Mouse (Mus musculus) midbrain, embryonic 12.5 days (tissue): ENCODE results near the gene Ufc1. TPM values are rescaled to one million over a fixed set of nuclear protein-coding genes. Genes with fewer than 3 reads are reported as not detected.
A peak's percentile ranks its signal among the peaks of the same experiment; 100 is the strongest.
"Not testable (repeated sequence)": the region's sequence is repeated elsewhere in the genome, so short reads cannot be mapped to it uniquely, and the experiment has no call there.

Source experiments
- ATAC-seq: fragments of 200-750 bp; cut with Nextera tagmentation; 2 replicates; pipeline ENCODE4 v1.8.0; 2017; ENCODE audit warnings: low read depth, moderate TSS enrichment, moderate library complexity; ENCODE audit not compliant: low FRiP score
- H3K27ac ChIP-seq: fragments of 300-500 bp; sonication (generic); replicated peaks from 2 replicates; pipeline ENCODE4 v1.5.1; 2016; ENCODE audit warnings: mild to moderate bottlenecking
- H3K27me3 ChIP-seq: fragments of 300-500 bp; sonication (generic); 2 replicates; pipeline ENCODE4 v1.6.1; 2016; ENCODE audit warnings: mild to moderate bottlenecking
- H3K36me3 ChIP-seq: fragments of 300-500 bp; sonication (generic); 2 replicates; pipeline ENCODE4 v1.6.1; 2016
- H3K4me1 ChIP-seq: fragments of 300-500 bp; sonication (generic); 2 replicates; pipeline ENCODE4 v1.6.1; 2016
- H3K4me2 ChIP-seq: fragments of 300-500 bp; sonication (generic); replicated peaks from 2 replicates; pipeline ENCODE4 v1.6.1; 2016; ENCODE audit warnings: mild to moderate bottlenecking, moderate library complexity
- H3K4me3 ChIP-seq: fragments of 300-500 bp; sonication (generic); 2 replicates; pipeline ENCODE4 v1.5.1; 2016; ENCODE audit warnings: mild to moderate bottlenecking
- H3K9ac ChIP-seq: fragments of 300-500 bp; sonication (generic); replicated peaks from 2 replicates; pipeline ENCODE4 v1.6.1; 2016; ENCODE audit warnings: mild to moderate bottlenecking, moderate library complexity
- H3K9me3 ChIP-seq: fragments of 300-500 bp; sonication (generic); 2 replicates; pipeline ENCODE4 v1.6.1; 2016; ENCODE audit warnings: mild to moderate bottlenecking
- WGBS: fragments of 180-500 bp; shearing (Covaris S2); methylation state at CpG from one replicate; pipeline ENCODE4 v1.1.7; 2016; 5-methylcytosine and 5-hydroxymethylcytosine counted together
- polyA plus RNA-seq: library from polyadenylated mRNA; unstranded; fragments of >200 nt; fragmentation: Nextera tagmentation; extraction: Ambion mirVana; gene quantifications from 2 replicates; pipeline ENCODE4 v1.2.1, GENCODE M21; 2016

The Ufc1 gene
- polyA plus RNA-seq, 1 experiment from 2014 or later = 106 TPM

GRCm38 (mm10) chr1:171321415-171321814, 26.6 kb upstream of the Ufc1 start:
- Histone ChIP-seq H3K9me3 (no peaks in the 10 kb centered on the region), H3K36me3 (no peaks in the 10 kb centered on the region), H3K9ac (no peak overlapping the region), H3K27me3 (no peaks in the 10 kb centered on the region), H3K4me3 (no peak overlapping the region), H3K27ac (no peak overlapping the region), H3K4me2 (no peak overlapping the region), H3K4me1 (no peaks in the 10 kb centered on the region)
- no peak for ATAC-seq

GRCm38 (mm10) chr1:171320151-171320550, 25.3 kb upstream of the Ufc1 start:
- no peak overlapping the region for H3K9ac ChIP-seq
- 14% methylated on average over 5 of the region's 5 CpGs for WGBS
- no peak for ATAC-seq

GRCm38 (mm10) chr1:171319748-171320147, 24.9 kb upstream of the Ufc1 start:
- Histone ChIP-seq H3K4me2 (no peak overlapping the region), H3K27me3 (no peaks in the 10 kb centered on the region), H3K9me3 (no peaks in the 10 kb centered on the region), H3K4me3 (no peak overlapping the region), H3K9ac (no peak overlapping the region), H3K36me3 (no peaks in the 10 kb centered on the region), H3K4me1 (no peaks in the 10 kb centered on the region), H3K27ac (no peak overlapping the region)
- no peak for ATAC-seq
- WGBS = 13% methylated on average over 7 of the region's 7 CpGs

More at GRCm38 (mm10) chr1:171320151-171320550, 25.3 kb upstream of the Ufc1 start:
- no peak overlapping the region for H3K4me2 ChIP-seq
- H3K27ac ChIP-seq = no peak overlapping the region
- H3K4me1 ChIP-seq = no peaks in the 10 kb centered on the region
- H3K27me3 ChIP-seq = no peaks in the 10 kb centered on the region
- no peaks in the 10 kb centered on the region for H3K36me3 ChIP-seq
- no peak overlapping the region for H3K4me3 ChIP-seq
- H3K9me3 ChIP-seq = no peaks in the 10 kb centered on the region

GRCm38 (mm10) chr1:171309321-171309720, 14.5 kb upstream of the Ufc1 start:
- 73% methylated on average over 2 of the region's 2 CpGs for WGBS
- H3K9ac ChIP-seq = no peak overlapping the region
- no peaks in the 10 kb centered on the region for H3K36me3 ChIP-seq
- H3K27me3 ChIP-seq = 0 out of 2 replicates have a peak, but pooled peaks cover 4% of the 10 kb centered on the region
- H3K27ac ChIP-seq = no peak overlapping the region
- no peaks in the 10 kb centered on the region for H3K9me3 ChIP-seq
- no peak overlapping the region for H3K4me2 ChIP-seq
- no peak for ATAC-seq
- no peaks in the 10 kb centered on the region for H3K4me1 ChIP-seq
- H3K4me3 ChIP-seq = no peak overlapping the region

- not testable (repeated sequence) for H3K4me2 ChIP-seq, H3K4me3 ChIP-seq, H3K4me1 ChIP-seq, H3K9ac ChIP-seq, H3K9me3 ChIP-seq, H3K27me3 ChIP-seq, H3K27ac ChIP-seq, H3K36me3 ChIP-seq, ATAC-seq
- WGBS = 76% methylated on average over 5 of the region's 5 CpGs
Measured at GRCm38 (mm10) chr1:171306157-171306556, 11.3 kb upstream of the Ufc1 start.

- ATAC-seq = no peak
- no peak overlapping the region for H3K4me3 ChIP-seq
- no peak overlapping the region for H3K4me2 ChIP-seq
- H3K27me3 ChIP-seq = peaks cover 28% of the 10 kb centered on the region
- no peaks in the 10 kb centered on the region for H3K36me3 ChIP-seq
- no peaks in the 10 kb centered on the region for H3K9me3 ChIP-seq
- H3K9ac ChIP-seq = no peak overlapping the region
- H3K4me1 ChIP-seq = peaks cover 7% of the 10 kb centered on the region; the same call in 1 of the 2 replicates
- no peak overlapping the region for H3K27ac ChIP-seq
- WGBS = 77% methylated on average over 3 of the region's 3 CpGs
Measured at GRCm38 (mm10) chr1:171298226-171298625, 3.4 kb upstream of the Ufc1 start.

- no peaks in the 10 kb centered on the region for H3K9me3 ChIP-seq
- peak overlapping the region; percentile 93 for H3K27ac ChIP-seq
- H3K4me2 ChIP-seq = peak overlapping the region; percentile 74
- H3K4me3 ChIP-seq = peak overlapping the region; percentile 79
- peaks cover 28% of the 10 kb centered on the region for H3K27me3 ChIP-seq
- peaks cover 9% of the 10 kb centered on the region; the same call in 1 of the 2 replicates for H3K4me1 ChIP-seq
- no peaks in the 10 kb centered on the region for H3K36me3 ChIP-seq
- WGBS = 16% methylated on average over 3 of the region's 3 CpGs
- peak; percentile 35 for ATAC-seq
- peak overlapping the region; percentile 78; the same call in 1 of the 2 replicates for H3K9ac ChIP-seq
Measured at GRCm38 (mm10) chr1:171295063-171295402, 209 bp upstream of the Ufc1 start.

- 59% methylated on average over 5 of the region's 5 CpGs for WGBS
- H3K27ac ChIP-seq = peak overlapping the region; percentile 93
- peaks cover 27% of the 10 kb centered on the region for H3K27me3 ChIP-seq
Measured at GRCm38 (mm10) chr1:171293906-171294297, 922 bp downstream of the Ufc1 start.

GRCm38 (mm10) chr1:171293351-171293750, 1.5 kb downstream of the Ufc1 start:
- ATAC-seq = no peak
- H3K27me3 ChIP-seq = peaks cover 22% of the 10 kb centered on the region
- H3K4me2 ChIP-seq = peak overlapping the region; percentile 74
- H3K9me3 ChIP-seq = no peaks in the 10 kb centered on the region
- H3K4me1 ChIP-seq = peaks cover 11% of the 10 kb centered on the region
- WGBS = 91% methylated on average over 3 of the region's 3 CpGs
- no peak overlapping the region; the same call in 1 of the 2 replicates for H3K9ac ChIP-seq
- no peak overlapping the region for H3K27ac ChIP-seq
- H3K36me3 ChIP-seq = peaks cover 17% of the 10 kb centered on the region; the same call in 1 of the 2 replicates
- H3K4me3 ChIP-seq = no peak overlapping the region

More at GRCm38 (mm10) chr1:171293906-171294297, 922 bp downstream of the Ufc1 start:
- Histone ChIP-seq H3K9me3 (no peaks in the 10 kb centered on the region), H3K4me1 (peaks cover 9% of the 10 kb centered on the region; the same call in 1 of the 2 replicates), H3K36me3 (peaks cover 11% of the 10 kb centered on the region; the same call in 1 of the 2 replicates), H3K4me3 (peak overlapping the region; percentile 79), H3K9ac (peak overlapping the region; percentile 78), H3K4me2 (peak overlapping the region; percentile 74)
- ATAC-seq = no peak

- ATAC-seq = no peak
- Histone ChIP-seq H3K4me2 (peak overlapping the region; percentile 58), H3K9me3 (no peaks in the 10 kb centered on the region), H3K36me3 (peaks cover 49% of the 10 kb centered on the region), H3K4me3 (peak overlapping the region; percentile 71), H3K9ac (0 out of 2 replicates have a peak overlapping the region, but pooled peaks have one; percentile 21), H3K27ac (peak overlapping the region; percentile 62), H3K4me1 (peaks cover 21% of the 10 kb centered on the region), H3K27me3 (no peaks in the 10 kb centered on the region)
- 72% methylated on average over 4 of the region's 4 CpGs for WGBS
Measured at GRCm38 (mm10) chr1:171288328-171288727, 6.5 kb downstream of the Ufc1 start.

- H3K9ac ChIP-seq = peak within 1 kb of the TSS; percentile 93
- H3K4me1 ChIP-seq = peaks cover 18% of the 10 kb centered on the region
- H3K27me3 ChIP-seq = no peaks in the 10 kb centered on the region
- peak; percentile 95 for ATAC-seq
- H3K4me3 ChIP-seq = peak within 1 kb of the TSS; percentile 71
- peak within 1 kb of the TSS; percentile 58 for H3K4me2 ChIP-seq
- H3K36me3 ChIP-seq = peaks cover 57% of the 10 kb centered on the region
- under 1% methylated on average over 49 of the region's 49 CpGs for WGBS
- peak within 1 kb of the TSS; percentile 96 for H3K27ac ChIP-seq
- H3K9me3 ChIP-seq = no peaks in the 10 kb centered on the region
Measured at GRCm38 (mm10) chr1:171287136-171288081, 7.4 kb downstream of the Ufc1 start, which contains the start of gene Usp21. Gene Usp21, minus strand, starts transcription at chr1:171287991.

- H3K36me3 ChIP-seq = peaks cover 61% of the 10 kb centered on the region
- no peak for ATAC-seq
- H3K27me3 ChIP-seq = no peaks in the 10 kb centered on the region
- no peaks in the 10 kb centered on the region for H3K9me3 ChIP-seq
- peaks cover 24% of the 10 kb centered on the region for H3K4me1 ChIP-seq
- peak overlapping the region; percentile 71; the same call in 1 of the 2 replicates for H3K4me3 ChIP-seq
- WGBS = 89% methylated on average over 19 of the region's 19 CpGs
- peak overlapping the region; percentile 58 for H3K4me2 ChIP-seq
- no peak overlapping the region for H3K27ac ChIP-seq
- H3K9ac ChIP-seq = peak overlapping the region; percentile 93
Measured at GRCm38 (mm10) chr1:171286517-171286916, 8.3 kb downstream of the Ufc1 start.
